Mouse (Mus musculus): ENCODE measurements around the gene Pigk. TPM values are rescaled to one million over a fixed set of nuclear protein-coding genes. Genes with fewer than 3 reads are reported as not detected.

Gene Pigk
- polyA plus RNA-seq, 1 experiment from 2014 or later: 44.6 TPM

DNA sequence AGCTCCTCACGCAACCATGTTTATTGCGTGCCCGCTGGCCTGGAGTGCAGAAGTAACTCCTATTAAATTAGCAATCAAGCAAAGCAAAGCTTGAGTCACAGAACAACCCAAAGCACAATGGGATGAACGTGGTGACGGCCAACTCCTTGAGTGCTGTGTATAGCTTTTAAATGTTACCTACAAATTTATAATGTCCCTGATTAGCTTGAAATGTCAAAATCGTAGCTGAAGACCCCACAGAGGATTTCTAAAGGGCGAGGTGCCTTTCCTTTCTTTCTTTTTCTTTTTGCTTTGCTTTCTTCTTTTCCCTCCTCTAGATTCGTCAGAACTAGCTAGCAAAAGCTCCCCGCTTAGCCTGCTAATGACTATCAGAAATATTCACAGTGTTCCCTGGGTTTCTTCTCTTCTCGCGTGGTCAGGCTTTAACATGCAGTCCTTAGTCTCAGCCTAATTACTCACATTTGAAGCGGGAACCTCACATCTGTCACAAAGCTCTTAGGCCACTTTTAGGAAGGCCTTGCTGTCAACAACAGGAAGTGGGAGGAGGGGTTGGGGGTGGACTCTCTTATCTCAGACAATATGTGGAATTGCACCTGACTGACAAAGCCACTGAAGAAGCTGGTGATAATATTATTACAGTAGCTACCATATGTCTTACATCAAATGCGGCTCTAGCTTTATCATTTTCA, 214.5 kb downstream of the Pigk start:
- H3K36me3 ChIP-seq (ENCODE audit: insufficient read depth, low read length): no peaks in the 10 kb centered on the region
- no peak overlapping the region for H3K4me2 ChIP-seq (replicated peaks; ENCODE audit: low read depth, low read length)
- no peak for ATAC-seq
- H3K4me1 ChIP-seq (ENCODE audit: insufficient read depth, low read depth, low read length): peaks cover 4% of the 10 kb centered on the region; the same call in 1 of the 2 replicates
- peak; percentile 27 for DNase-seq (ENCODE audit: low spot score)
- 60% methylated on average over 13 of the region's 13 CpGs for WGBS
- TF ChIP-seq CTCF (IDR thresholded peaks at IDR 0.05) (no peak), EP300 (IDR thresholded peaks at IDR 0.05) (no peak)
- H3K9ac ChIP-seq (replicated peaks; ENCODE audit: low read depth): no peak overlapping the region
- H3K9me3 ChIP-seq (ENCODE audit: low read length): no peaks in the 10 kb centered on the region
- no peak overlapping the region for H3K27ac ChIP-seq (ENCODE audit: low read length)
- H3K4me3 ChIP-seq (ENCODE audit: low read depth, low read length): no peak overlapping the region
- no peaks in the 10 kb centered on the region for H3K27me3 ChIP-seq (replicated peaks; ENCODE audit: insufficient read depth, low read length)

DNA sequence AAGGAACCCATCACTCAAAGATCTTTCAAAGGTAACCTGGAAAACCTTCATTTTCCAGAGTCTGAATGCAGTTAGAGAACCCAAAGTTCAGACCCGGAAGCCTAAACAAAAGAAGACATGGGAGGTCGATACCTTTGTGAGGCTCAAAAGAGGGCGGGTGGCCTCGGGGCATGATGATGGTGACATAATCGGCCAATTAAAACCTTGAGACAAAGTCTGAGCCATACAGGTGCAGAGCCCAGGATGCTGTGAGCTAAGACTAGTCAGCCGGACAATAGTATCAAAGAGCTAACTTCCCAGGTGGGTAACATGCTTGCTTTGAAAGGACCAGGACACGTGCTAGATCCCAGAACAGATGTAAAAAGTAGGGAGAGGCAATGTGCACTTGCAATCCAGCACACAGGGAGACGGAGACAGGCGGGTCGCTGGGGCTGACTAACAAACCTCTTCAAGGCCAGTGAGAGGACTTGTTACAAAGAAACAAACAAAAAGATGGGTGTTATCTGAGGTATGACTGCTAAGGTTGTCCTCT, 215.4 kb downstream of the Pigk start:
- Histone ChIP-seq H3K9ac (replicated peaks; ENCODE audit: low read depth) (no peak overlapping the region), H3K9me3 (ENCODE audit: low read length) (no peaks in the 10 kb centered on the region), H3K27ac (ENCODE audit: low read length) (no peak overlapping the region), H3K27me3 (replicated peaks; ENCODE audit: insufficient read depth, low read length) (no peaks in the 10 kb centered on the region), H3K4me3 (ENCODE audit: low read depth, low read length) (no peak overlapping the region), H3K4me2 (replicated peaks; ENCODE audit: low read depth, low read length) (no peak overlapping the region), H3K4me1 (ENCODE audit: insufficient read depth, low read depth, low read length) (no peaks in the 10 kb centered on the region), H3K36me3 (ENCODE audit: insufficient read depth, low read length) (no peaks in the 10 kb centered on the region)
- ATAC-seq (no peak), DNase-seq (ENCODE audit: low spot score) (no peak)
- 68% methylated on average over 10 of the region's 10 CpGs for WGBS
- TF ChIP-seq EP300 (IDR thresholded peaks at IDR 0.05): no peak
- TF ChIP-seq CTCF (IDR thresholded peaks at IDR 0.05): no peak

DNA sequence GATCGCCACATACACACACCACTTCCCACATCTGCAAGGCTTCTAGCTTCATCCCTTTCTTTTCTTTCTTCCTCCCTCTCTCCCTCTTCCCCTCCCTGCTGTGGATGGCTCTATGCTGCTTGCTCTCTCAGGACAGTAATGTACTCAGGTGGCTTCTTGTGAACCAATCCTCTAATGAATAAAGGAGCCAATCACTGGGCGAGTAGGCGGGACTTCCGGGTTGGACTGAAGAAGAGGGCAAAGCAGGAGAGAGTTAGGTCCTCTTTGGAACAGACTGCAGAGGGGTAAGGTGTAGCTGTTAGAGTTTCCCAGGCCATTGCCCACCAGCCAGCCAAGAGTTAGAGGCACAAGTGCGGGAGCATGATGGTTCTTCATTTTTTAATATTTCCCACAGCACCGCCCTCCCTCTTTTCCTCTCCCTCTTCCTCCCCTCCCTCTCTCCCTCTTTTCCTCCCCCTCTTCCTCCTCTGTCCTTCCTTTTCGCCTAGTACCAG, 215.9 kb downstream of the Pigk start:
- Histone ChIP-seq H3K27me3 (replicated peaks; ENCODE audit: insufficient read depth, low read length) (no peaks in the 10 kb centered on the region), H3K9ac (replicated peaks; ENCODE audit: low read depth) (no peak overlapping the region), H3K36me3 (ENCODE audit: insufficient read depth, low read length) (no peaks in the 10 kb centered on the region), H3K9me3 (ENCODE audit: low read length) (no peaks in the 10 kb centered on the region), H3K4me1 (ENCODE audit: insufficient read depth, low read depth, low read length) (no peaks in the 10 kb centered on the region), H3K27ac (ENCODE audit: low read length) (no peak overlapping the region), H3K4me3 (ENCODE audit: low read depth, low read length) (no peak overlapping the region), H3K4me2 (replicated peaks; ENCODE audit: low read depth, low read length) (no peak overlapping the region)
- WGBS: 76% methylated on average over 7 of the region's 7 CpGs
- TF ChIP-seq CTCF (IDR thresholded peaks at IDR 0.05) (no peak), EP300 (IDR thresholded peaks at IDR 0.05) (no peak)
- DNase-seq (ENCODE audit: low spot score): no peak
- ATAC-seq: no peak

DNA sequence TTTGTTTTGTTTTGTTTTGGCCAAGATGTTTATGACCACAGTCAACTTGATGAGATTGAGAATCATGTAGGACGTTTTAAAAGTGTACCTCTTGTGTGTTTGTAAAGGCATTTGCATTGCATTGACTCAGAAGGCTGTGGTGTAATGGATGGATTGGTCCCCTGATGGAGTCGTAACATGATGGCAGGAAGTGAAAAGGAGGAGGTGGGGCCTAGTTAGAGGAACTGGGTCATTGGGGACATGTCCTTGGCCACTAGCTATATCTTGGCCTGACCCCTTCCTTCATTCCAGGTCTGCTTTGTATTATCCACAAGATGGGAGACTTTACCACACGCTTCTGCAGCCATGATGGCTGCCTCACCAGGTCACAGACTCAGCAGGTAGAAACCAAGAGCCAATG, 217.5 kb downstream of the Pigk start:
- Histone ChIP-seq H3K27me3 (replicated peaks; ENCODE audit: insufficient read depth, low read length) (no peaks in the 10 kb centered on the region), H3K4me2 (replicated peaks; ENCODE audit: low read depth, low read length) (no peak overlapping the region), H3K4me1 (ENCODE audit: insufficient read depth, low read depth, low read length) (no peaks in the 10 kb centered on the region), H3K9me3 (ENCODE audit: low read length) (no peaks in the 10 kb centered on the region), H3K9ac (replicated peaks; ENCODE audit: low read depth) (no peak overlapping the region), H3K4me3 (ENCODE audit: low read depth, low read length) (no peak overlapping the region), H3K36me3 (ENCODE audit: insufficient read depth, low read length) (no peaks in the 10 kb centered on the region), H3K27ac (ENCODE audit: low read length) (no peak overlapping the region)
- TF ChIP-seq EP300 (IDR thresholded peaks at IDR 0.05): no peak
- no peak for TF ChIP-seq CTCF (IDR thresholded peaks at IDR 0.05)
- DNase-seq (ENCODE audit: low spot score): no peak
- ATAC-seq: no peak
- WGBS: 78% methylated on average over 3 of the region's 3 CpGs

DNA sequence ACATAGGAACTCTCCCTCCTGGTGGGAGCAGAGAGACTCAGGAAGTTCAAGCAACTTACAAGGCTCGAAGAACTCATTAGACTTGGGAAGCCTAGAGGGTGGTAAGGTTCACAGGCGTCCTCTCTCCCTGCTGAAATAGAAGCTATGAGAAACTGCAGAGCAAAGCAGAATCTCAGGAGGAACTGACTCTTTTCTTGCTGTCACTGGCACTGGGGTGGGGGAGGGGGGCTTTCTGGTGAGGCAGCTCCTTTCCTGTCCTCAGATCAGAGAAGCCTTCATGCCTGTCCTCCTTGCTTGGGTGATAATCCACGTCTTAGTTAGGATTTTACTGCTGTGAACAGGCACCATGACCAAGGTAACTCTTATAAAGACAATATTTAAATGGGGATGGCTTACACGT, 218.2 kb downstream of the Pigk start:
- TF ChIP-seq CTCF (IDR thresholded peaks at IDR 0.05) (no peak), EP300 (IDR thresholded peaks at IDR 0.05) (no peak)
- Histone ChIP-seq H3K27ac (ENCODE audit: low read length) (no peak overlapping the region), H3K4me2 (replicated peaks; ENCODE audit: low read depth, low read length) (no peak overlapping the region), H3K9me3 (ENCODE audit: low read length) (no peaks in the 10 kb centered on the region), H3K9ac (replicated peaks; ENCODE audit: low read depth) (no peak overlapping the region), H3K27me3 (replicated peaks; ENCODE audit: insufficient read depth, low read length) (no peaks in the 10 kb centered on the region), H3K4me3 (ENCODE audit: low read depth, low read length) (no peak overlapping the region), H3K36me3 (ENCODE audit: insufficient read depth, low read length) (no peaks in the 10 kb centered on the region), H3K4me1 (ENCODE audit: insufficient read depth, low read depth, low read length) (no peaks in the 10 kb centered on the region)
- WGBS: 74% methylated on average over 4 of the region's 4 CpGs
- ATAC-seq: no peak
- no peak for DNase-seq (ENCODE audit: low spot score)

DNA sequence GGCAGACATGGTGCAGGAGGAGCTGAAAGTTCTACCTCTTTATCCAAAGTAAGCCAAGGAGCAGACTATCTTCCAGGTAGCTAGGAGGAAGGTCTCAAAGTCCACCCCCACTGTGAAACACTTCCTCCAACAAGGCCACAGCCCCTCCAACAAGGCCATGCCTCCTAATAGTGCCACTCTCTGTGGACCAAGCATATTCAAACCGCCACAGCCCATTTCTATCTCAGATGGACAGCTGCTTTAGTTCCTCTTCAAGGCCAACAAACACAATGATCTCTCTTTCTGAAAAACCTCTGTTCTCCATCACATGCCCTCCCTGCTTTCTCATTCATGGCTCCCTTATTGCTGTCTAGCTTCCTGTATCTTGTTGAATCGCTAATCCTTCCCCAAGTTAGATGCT, 218.6 kb downstream of the Pigk start:
- no peak overlapping the region for H3K9ac ChIP-seq (replicated peaks; ENCODE audit: low read depth)
- WGBS: 83% methylated on average over 2 of the region's 2 CpGs
- no peak overlapping the region for H3K27ac ChIP-seq (ENCODE audit: low read length)
- H3K4me3 ChIP-seq (ENCODE audit: low read depth, low read length): no peak overlapping the region
- no peaks in the 10 kb centered on the region for H3K4me1 ChIP-seq (ENCODE audit: insufficient read depth, low read depth, low read length)
- no peak overlapping the region for H3K4me2 ChIP-seq (replicated peaks; ENCODE audit: low read depth, low read length)
- no peak for ATAC-seq
- TF ChIP-seq EP300 (IDR thresholded peaks at IDR 0.05) (no peak), CTCF (IDR thresholded peaks at IDR 0.05) (no peak)
- H3K27me3 ChIP-seq (replicated peaks; ENCODE audit: insufficient read depth, low read length): no peaks in the 10 kb centered on the region
- H3K36me3 ChIP-seq (ENCODE audit: insufficient read depth, low read length): no peaks in the 10 kb centered on the region
- DNase-seq (ENCODE audit: low spot score): no peak
- H3K9me3 ChIP-seq (ENCODE audit: low read length): no peaks in the 10 kb centered on the region
